10 mouse cellular contexts compared by ENCODE assay signal in the genomic region with DNA sequence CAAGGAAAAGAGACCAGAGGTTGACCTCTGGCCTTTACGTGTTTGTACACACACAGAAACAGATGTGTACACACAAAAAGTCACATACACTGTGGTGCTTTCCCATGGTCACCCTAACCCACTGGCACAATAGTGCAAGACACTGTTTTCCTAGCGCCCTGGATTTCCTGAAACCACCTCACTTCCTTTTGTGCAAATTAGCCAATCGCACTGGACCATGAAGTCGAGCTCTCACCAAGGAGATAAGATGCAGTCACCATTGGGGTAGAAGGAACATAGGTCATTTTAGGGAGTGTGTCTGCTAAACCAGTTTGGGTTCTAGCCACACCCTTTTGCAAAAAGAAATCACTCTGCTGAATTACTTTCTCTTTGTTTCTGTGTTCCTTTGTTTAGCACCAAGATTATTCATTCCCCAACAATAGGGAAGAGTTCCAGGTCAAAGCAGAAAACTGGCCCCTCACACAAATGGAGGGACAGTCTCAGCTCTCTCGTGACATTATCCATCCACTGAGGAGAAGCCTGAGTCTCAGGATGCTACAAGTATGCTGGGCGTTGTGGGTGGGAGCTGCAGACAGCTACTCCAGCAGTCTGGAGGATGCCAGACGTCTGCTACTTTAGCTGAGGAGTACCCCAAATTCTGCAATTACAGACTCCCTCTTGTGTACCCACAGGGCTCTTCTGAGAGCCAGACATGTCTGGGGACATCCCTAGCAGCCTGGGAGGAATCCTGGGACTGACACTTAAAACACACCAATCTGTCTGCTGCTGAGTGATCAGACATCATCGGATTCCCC.
DNase-seq lines count a peak whose midpoint lies in the region; ATAC-seq lines count a peak whose summit lies in the region.
"Had no signal": no experiment of that assay in that cellular context is flagged by ENCODE, and none has a peak within 500 bp of the region (broad histone marks: within the 10 kb centered on the region; RNA-seq: fewer than 3 reads in every experiment).

No protein-coding gene starts in this region.

- 56% methylated on average over 8 of the region's 8 CpGs for whole genome bisulfite sequencing in heart, embryonic 13.5 days
- WGBS in neural tube, embryonic 13.5 days = 61% methylated on average over 8 of the region's 8 CpGs
- WGBS in forebrain, embryonic 15.5 days = 53% methylated on average over 8 of the region's 8 CpGs

- ATAC-seq in heart, embryonic 13.5 days (ENCODE audit: extremely low read depth, insufficient number of reproducible peaks, low FRiP score, low TSS enrichment) = no peak
- no peak for ATAC-seq in neural tube, embryonic 13.5 days (ENCODE audit: low read depth)
- 0 out of 2 replicates have a peak, but pooled peaks have one; percentile 17 for ATAC-seq in forebrain, embryonic 15.5 days (replicated peaks)
- ATAC-seq in megakaryocyte-erythroid progenitor cell, adult 5-6 weeks (replicated peaks; ENCODE audit: low FRiP score, low TSS enrichment, poor library complexity, severe bottlenecking) = no peak
- ATAC-seq: CD4-positive, CD25-positive, alpha-beta regulatory T cell, adult 4 months had no signal

- no peak overlapping the region for H3K4me3 ChIP-seq in heart, embryonic 13.5 days
- H3K4me3 ChIP-seq in neural tube, embryonic 13.5 days = no peak overlapping the region
- no peak overlapping the region for H3K4me3 ChIP-seq in forebrain, embryonic 15.5 days

- H3K27ac ChIP-seq in heart, embryonic 13.5 days (replicated peaks) = peak overlapping the region; percentile 32
- 0 out of 2 replicates have a peak overlapping the region, but pooled peaks have one; percentile 3 for H3K27ac ChIP-seq in neural tube, embryonic 13.5 days (replicated peaks)
- H3K27ac ChIP-seq in forebrain, embryonic 15.5 days (replicated peaks) = peak overlapping the region; percentile 32; the same call in 1 of the 2 replicates
- H3K27ac ChIP-seq: kidney, postnatal 0 days had no signal

- no peaks in the 10 kb centered on the region for H3K9me3 ChIP-seq in heart, embryonic 13.5 days
- no peaks in the 10 kb centered on the region for H3K9me3 ChIP-seq in neural tube, embryonic 13.5 days
- no peaks in the 10 kb centered on the region for H3K9me3 ChIP-seq in forebrain, embryonic 15.5 days

- no peaks in the 10 kb centered on the region for H3K27me3 ChIP-seq in heart, embryonic 13.5 days (replicated peaks)
- H3K27me3 ChIP-seq in neural tube, embryonic 13.5 days = no peaks in the 10 kb centered on the region
- no peaks in the 10 kb centered on the region for H3K27me3 ChIP-seq in forebrain, embryonic 15.5 days

- no peaks in the 10 kb centered on the region for H3K36me3 ChIP-seq in heart, embryonic 13.5 days
- no peaks in the 10 kb centered on the region for H3K36me3 ChIP-seq in neural tube, embryonic 13.5 days
- no peaks in the 10 kb centered on the region for H3K36me3 ChIP-seq in forebrain, embryonic 15.5 days

- peaks cover 73% of the 10 kb centered on the region for H3K4me1 ChIP-seq in heart, embryonic 13.5 days
- peaks cover 44% of the 10 kb centered on the region for H3K4me1 ChIP-seq in neural tube, embryonic 13.5 days (replicated peaks)
- H3K4me1 ChIP-seq in forebrain, embryonic 15.5 days = peaks cover 35% of the 10 kb centered on the region

- DNase-seq in heart, postnatal 4 days = no peak
- DNase-seq in neural tube, embryonic 10.5 days (ENCODE audit: extremely low spot score, low spot score) = no peak
- DNase-seq in c-Kit-positive CD71-positive TER-119-positive erythroid progenitor cells, embryonic 14.5 days (ENCODE audit: low spot score) = no peak
- DNase-seq in right cerebral cortex, adult 18-20 months = no peak

- H3K4me2 ChIP-seq in heart, embryonic 13.5 days = peak overlapping the region; percentile 40
- H3K4me2 ChIP-seq in neural tube, embryonic 13.5 days = no peak overlapping the region
- no peak overlapping the region for H3K4me2 ChIP-seq in forebrain, embryonic 15.5 days (replicated peaks)

- H3K9ac ChIP-seq in heart, embryonic 13.5 days = 0 out of 2 replicates have a peak overlapping the region, but pooled peaks have one; percentile 50
- H3K9ac ChIP-seq in neural tube, embryonic 13.5 days = no peak overlapping the region
- H3K9ac ChIP-seq in forebrain, embryonic 15.5 days (replicated peaks) = no peak overlapping the region
